14 mouse cellular contexts compared by ENCODE assay signal in the genomic region with DNA sequence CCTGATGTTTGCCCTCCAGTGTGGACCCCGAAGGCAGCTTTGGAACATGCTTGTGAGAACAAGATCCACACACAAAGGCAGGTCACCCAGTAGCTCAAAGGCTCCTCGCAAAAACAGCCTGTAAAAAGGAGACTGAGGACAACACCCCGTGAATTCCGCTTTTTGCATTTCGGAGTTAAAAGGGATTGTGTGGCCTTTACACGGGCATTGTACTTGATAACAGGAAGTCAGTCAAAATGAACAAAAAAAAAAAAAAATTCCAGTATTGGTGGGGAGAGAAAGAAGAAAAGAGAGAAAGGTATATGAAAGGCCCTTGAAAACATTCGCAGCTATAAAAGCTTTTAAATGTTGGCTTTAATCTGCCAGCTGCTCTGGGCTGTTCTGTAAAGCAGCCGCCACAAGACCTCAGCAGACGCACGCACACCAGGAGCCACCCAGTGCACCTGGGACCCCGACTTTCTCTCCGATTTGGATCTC. TPM values are rescaled to one million over a fixed set of nuclear protein-coding genes. Genes with fewer than 3 reads are reported as not detected.
DNase-seq lines count a peak whose midpoint lies in the region; ATAC-seq and TF ChIP-seq lines count a peak whose summit lies in the region.
"Had no signal": no experiment of that assay in that cellular context is flagged by ENCODE, and none has a peak within 500 bp of the region (broad histone marks: within the 10 kb centered on the region; RNA-seq: fewer than 3 reads in every experiment).

No protein-coding gene starts in this region.

- H3K4me2 ChIP-seq in heart, embryonic 16.5 days (ENCODE audit: low read depth, low read length) = no peak overlapping the region
- peak overlapping the region; percentile 35 for H3K4me2 ChIP-seq in embryonic facial prominence, embryonic 14.5 days (ENCODE audit: low read depth, low read length)
- H3K4me2 ChIP-seq: heart, embryonic 12.5 days; hindbrain, embryonic 14.5 days had no signal

- TF ChIP-seq POLR2A in heart, adult 2 months (IDR thresholded peaks at IDR 0.05; ENCODE audit: insufficient read depth, low read depth, low read length) = no peak
- no peak for TF ChIP-seq POLR2A in thymus, adult 2 months (IDR thresholded peaks at IDR 0.05; ENCODE audit: control insufficient read depth, extremely low read depth, insufficient read depth, low read length, poor library complexity)

- ATAC-seq in heart, embryonic 16.5 days (replicated peaks; ENCODE audit: extremely low read depth, insufficient read depth, low FRiP score) = no peak
- ATAC-seq in embryonic facial prominence, embryonic 14.5 days (ENCODE audit: low read depth) = no peak
- ATAC-seq in inflammation-experienced regulatory T-cells, adult 6 months = no peak
- ATAC-seq: liver, postnatal 0 days had no signal

- H3K4me3 ChIP-seq in heart, embryonic 16.5 days (ENCODE audit: low read length) = no peak overlapping the region
- H3K4me3 ChIP-seq in heart, adult 2 months = no peak overlapping the region
- H3K4me3 ChIP-seq in embryonic facial prominence, embryonic 14.5 days (ENCODE audit: low read depth, low read length) = 0 out of 2 replicates have a peak overlapping the region, but pooled peaks have one; percentile 4
- peak overlapping the region; percentile 25 for H3K4me3 ChIP-seq in thymus, adult 2 months (ENCODE audit: control insufficient read depth, insufficient read depth, low read length)
- H3K4me3 ChIP-seq: heart, embryonic 12.5 days had no signal

- no peak for DNase-seq in heart, adult 2 months
- peak; percentile 40 to 57 for DNase-seq in CD8-positive naive resting alpha-beta T cell, adult 2 months (ENCODE audit: low read depth in 2 of 2, low spot score in 2 of 2)
- DNase-seq in embryonic facial prominence, embryonic 14.5 days (ENCODE audit: low spot score) = no peak
- DNase-seq in thymus, adult 2 months = peak; percentile 69
- DNase-seq in adrenal gland, postnatal 10 days = no peak
- DNase-seq in right cerebral cortex, postnatal 14 days = no peak
- DNase-seq: adrenal gland, adult 8-10 months; kidney, adult 8-10 months; liver, postnatal 0 days had no signal

- H3K9me3 ChIP-seq in heart, embryonic 16.5 days (replicated peaks; ENCODE audit: control insufficient read depth, low read length) = no peaks in the 10 kb centered on the region
- H3K9me3 ChIP-seq in embryonic facial prominence, embryonic 14.5 days (ENCODE audit: control insufficient read depth, low read length) = no peaks in the 10 kb centered on the region
- H3K9me3 ChIP-seq: heart, embryonic 12.5 days had no signal

- 81% methylated on average over 12 of the region's 12 CpGs for WGBS in heart, embryonic 16.5 days
- 86% methylated on average over 12 of the region's 12 CpGs for WGBS in heart, adult 2 months
- 41% methylated on average over 12 of the region's 12 CpGs for WGBS in embryonic facial prominence, embryonic 14.5 days
- WGBS in thymus, adult 2 months = 12% methylated on average over 12 of the region's 12 CpGs

- peaks cover 2% of the 10 kb centered on the region; the same call in 1 of the 2 replicates for H3K4me1 ChIP-seq in heart, embryonic 16.5 days (ENCODE audit: control insufficient read depth, insufficient read depth, low read length)
- no peaks in the 10 kb centered on the region for H3K4me1 ChIP-seq in heart, adult 2 months (ENCODE audit: control insufficient read depth, insufficient read depth, low read length)
- H3K4me1 ChIP-seq in embryonic facial prominence, embryonic 14.5 days (ENCODE audit: control insufficient read depth, insufficient read depth, low read length) = peaks cover 26% of the 10 kb centered on the region
- peaks cover 46% of the 10 kb centered on the region for H3K4me1 ChIP-seq in thymus, adult 2 months (replicated peaks; ENCODE audit: control insufficient read depth, insufficient read depth, low read length)

- no peak overlapping the region for H3K9ac ChIP-seq in heart, embryonic 16.5 days (ENCODE audit: low read length)
- no peak overlapping the region for H3K9ac ChIP-seq in heart, adult 2 months (ENCODE audit: low read depth, low read length)
- H3K9ac ChIP-seq in embryonic facial prominence, embryonic 14.5 days (ENCODE audit: low read depth, low read length) = peak overlapping the region; percentile 47; the same call in 1 of the 2 replicates
- H3K9ac ChIP-seq: heart, embryonic 12.5 days; hindbrain, embryonic 14.5 days; liver, postnatal 0 days had no signal

- no peaks in the 10 kb centered on the region for H3K36me3 ChIP-seq in heart, embryonic 16.5 days (ENCODE audit: control insufficient read depth, insufficient read depth)
- H3K36me3 ChIP-seq in heart, adult 2 months (ENCODE audit: control insufficient read depth, insufficient read depth, low read length) = no peaks in the 10 kb centered on the region
- H3K36me3 ChIP-seq in embryonic facial prominence, embryonic 14.5 days (ENCODE audit: control insufficient read depth, insufficient read depth, low read length) = no peaks in the 10 kb centered on the region
- H3K36me3 ChIP-seq in thymus, adult 2 months (ENCODE audit: control insufficient read depth, insufficient read depth, low read length) = no peaks in the 10 kb centered on the region
- H3K36me3 ChIP-seq: heart, embryonic 12.5 days had no signal

- no peaks in the 10 kb centered on the region for H3K27me3 ChIP-seq in heart, embryonic 16.5 days (ENCODE audit: control insufficient read depth, insufficient read depth, low read length)
- H3K27me3 ChIP-seq in heart, adult 2 months (ENCODE audit: control insufficient read depth, insufficient read depth, low read length) = no peaks in the 10 kb centered on the region
- H3K27me3 ChIP-seq in embryonic facial prominence, embryonic 14.5 days (replicated peaks; ENCODE audit: control insufficient read depth, insufficient read depth, low read length) = no peaks in the 10 kb centered on the region
- no peaks in the 10 kb centered on the region for H3K27me3 ChIP-seq in thymus, adult 2 months (ENCODE audit: control insufficient read depth, insufficient read depth, low read length)
- H3K27me3 ChIP-seq: CH12.LX; heart, embryonic 12.5 days had no signal

- TF ChIP-seq CTCF in heart, adult 2 months (IDR thresholded peaks at IDR 0.05) = no peak
- no peak for TF ChIP-seq CTCF in thymus, adult 2 months (IDR thresholded peaks at IDR 0.05; ENCODE audit: borderline replicate concordance, control insufficient read depth, extremely low read depth, insufficient read depth, low read length, poor library complexity)

- no peak for TF ChIP-seq EP300 in heart, adult 2 months (IDR thresholded peaks at IDR 0.05; ENCODE audit: insufficient read depth, low read depth, low read length)

- peak overlapping the region; percentile 66; the same call in 1 of the 2 replicates for H3K27ac ChIP-seq in heart, embryonic 16.5 days (ENCODE audit: low read length)
- H3K27ac ChIP-seq in heart, adult 2 months = no peak overlapping the region
- H3K27ac ChIP-seq in embryonic facial prominence, embryonic 14.5 days (replicated peaks; ENCODE audit: low read depth, low read length) = peak overlapping the region; percentile 66
- H3K27ac ChIP-seq in thymus, adult 2 months (ENCODE audit: control insufficient read depth, insufficient read depth, low read length) = peak overlapping the region; percentile 96
- H3K27ac ChIP-seq: hindbrain, embryonic 14.5 days had no signal

- intact Hi-C loops in heart, adult 2 months (cut with DNase I) = no loop called here

- no peaks in the 10 kb centered on the region for H3K79me2 ChIP-seq in heart, adult 2 months (replicated peaks; ENCODE audit: control insufficient read depth, insufficient read depth, low read length)

RNA-seq across cellular contexts. Expression of a gene that starts 58.9 kb away (rescaled TPM):
- 6.8 and 7.1 TPM in 2 replicates for polyA plus RNA-seq in heart, embryonic 16.5 days (2015; fragmentation: Nextera tagmentation; extraction: Ambion mirVana)
- total RNA-seq in heart, adult 2 months (2021) = 1 to 10 TPM; 5.4 to 5.5 TPM
- polyA plus RNA-seq in heart, adult 2 months (2012; rRNA removed) = 4.3 and 4.4 TPM in 2 replicates
- 6.8 and 8.2 TPM in 2 replicates for polyA plus RNA-seq in embryonic facial prominence, embryonic 14.5 days (2014; fragmentation: Nextera tagmentation; extraction: Ambion mirVana)
- polyA plus RNA-seq in thymus, adult 2 months (2012; rRNA removed) = 7.8 and 9.3 TPM in 2 replicates
- 10 to 100 TPM; 11.9 to 13.5 TPM for total RNA-seq in adrenal gland, postnatal 10 days (2021)
- polyA plus RNA-seq in inflammation-experienced regulatory T-cells, adult 6 months (2017; shearing (Covaris generic)) = 1 to 10 TPM; 4.3 to 9.7 (median 9.1) TPM

Comparison
In these comparisons a context has a peak if more than half of its experiments do, and no peak if none do; other contexts are left out.
1. H3K4me3 ChIP-seq: peak in embryonic facial prominence, embryonic 14.5 days (single experiment) and thymus, adult 2 months (single experiment); none in heart, embryonic 16.5 days (single experiment) and heart, adult 2 months (single experiment).
2. DNase-seq: peak in CD8-positive naive resting alpha-beta T cell, adult 2 months (2 of 2) and thymus, adult 2 months (single experiment); none in heart, adult 2 months (0 of 2), embryonic facial prominence, embryonic 14.5 days (single experiment), adrenal gland, postnatal 10 days (single experiment) and right cerebral cortex, postnatal 14 days (single experiment).